Mouse (Mus musculus) small intestine, adult 2 months (tissue): ENCODE results near the gene Ppfibp2.
A peak's percentile ranks its signal among the peaks of the same experiment; 100 is the strongest.

Experiments
- CTCF ChIP-seq: fragments of 200-500 bp; IDR thresholded peaks from 2 replicates; pipeline ENCODE4 v1.5.1; 2012; ENCODE audit warnings: low read depth, mild to moderate bottlenecking, control low read depth, inconsistent platforms, low read length, moderate library complexity, mixed read lengths; ENCODE audit not compliant: insufficient replicate concordance, insufficient read length; ENCODE audit errors: extremely low read depth
- POLR2A ChIP-seq: fragments of 200-500 bp; IDR thresholded peaks from 2 replicates; pipeline ENCODE4 v1.6.1; 2012; ENCODE audit warnings: low read depth, mild to moderate bottlenecking, control low read depth, inconsistent platforms, low read length, moderate library complexity

- peak; percentile 70; the same call in 1 of the 2 replicates for TF ChIP-seq CTCF
- TF ChIP-seq POLR2A: no peak
These were observed 66.3 kb downstream of the Ppfibp2 start for GRCm38 (mm10) chr7:107661189-107661842.
